Mouse (Mus musculus) stomach, postnatal 0 days (tissue): ENCODE data around the gene Chst3. TPM values are rescaled to one million over a fixed set of nuclear protein-coding genes. Genes with fewer than 3 reads are reported as not detected.

ENCODE experiments used
- ATAC-seq: fragments of 200-750 bp; cut with Nextera tagmentation; 2 replicates; pipeline ENCODE4 v1.8.0; 2017; ENCODE audit not compliant: low FRiP score, low TSS enrichment
- DNase-seq: peaks from one replicate; pipeline ENCODE4 v3.0.0-alpha.2; 2016; ENCODE audit warnings: low spot score
- H3K27ac ChIP-seq: fragments of 300-500 bp; sonication (generic); replicated peaks from 2 replicates; pipeline ENCODE4 v1.5.1; 2014; ENCODE audit warnings: mild to moderate bottlenecking, control low read depth
- H3K27me3 ChIP-seq: fragments of 300-500 bp; sonication (generic); 2 replicates; pipeline ENCODE4 v1.6.1; 2014; ENCODE audit warnings: low read length; ENCODE audit not compliant: control insufficient read depth, insufficient read depth
- H3K36me3 ChIP-seq: fragments of 300-500 bp; sonication (generic); 2 replicates; pipeline ENCODE4 v1.6.1; 2014; ENCODE audit warnings: low read length, mixed read lengths; ENCODE audit not compliant: control insufficient read depth, insufficient read depth
- H3K4me1 ChIP-seq: fragments of 300-500 bp; sonication (generic); replicated peaks from 2 replicates; pipeline ENCODE4 v1.6.1; 2014; ENCODE audit warnings: antibody characterized with exemption; ENCODE audit not compliant: control insufficient read depth, insufficient read depth
- H3K4me2 ChIP-seq: fragments of 300-500 bp; sonication (generic); replicated peaks from 2 replicates; pipeline ENCODE4 v1.6.1; 2014; ENCODE audit warnings: low read depth, mild to moderate bottlenecking, control low read depth, moderate library complexity
- H3K4me3 ChIP-seq: fragments of 300-500 bp; sonication (generic); 2 replicates; pipeline ENCODE4 v1.5.1; 2014; ENCODE audit warnings: low read depth, low read length, control low read depth
- H3K9ac ChIP-seq: fragments of 300-500 bp; sonication (generic); 2 replicates; pipeline ENCODE4 v1.6.1; 2014; ENCODE audit warnings: mild to moderate bottlenecking, low read length, control low read depth, mixed read lengths
- H3K9me3 ChIP-seq: fragments of 300-500 bp; sonication (generic); 2 replicates; pipeline ENCODE4 v1.6.1; 2016; ENCODE audit warnings: low read length; ENCODE audit not compliant: control insufficient read depth
- CTCF ChIP-seq: IDR thresholded peaks from 2 replicates; pipeline ENCODE4 v1.5.1; 2016; ENCODE audit warnings: antibody characterized with exemption, low read depth, mild to moderate bottlenecking, moderate library complexity
- EP300 ChIP-seq: optimal IDR thresholded peaks from 2 replicates; pipeline ENCODE3; 2016; ENCODE audit warnings: antibody characterized with exemption
- WGBS: fragments of 180-500 bp; shearing (Covaris S2); extraction: QIAGEN DNeasy Blood & Tissue Kit; methylation state at CpG from one replicate; pipeline ENCODE4 v1.1.7; 2014; 5-methylcytosine and 5-hydroxymethylcytosine counted together
- polyA plus RNA-seq: library from polyadenylated mRNA; unstranded; fragments of >200 nt; fragmentation: Nextera tagmentation; extraction: Ambion mirVana; gene quantifications from 2 replicates; pipeline ENCODE4 v1.2.1, GENCODE M21; 2015

The Chst3 gene
- polyA plus RNA-seq: 1.1 and 1.4 TPM in 2 replicates

GRCm38 (mm10) chr10:60218591-60219499 is at the start of gene Chst3:
Gene Chst3, minus strand, starts transcription at chr10:60219260.
- Histone ChIP-seq H3K27me3 (no peaks in the 10 kb centered on the region), H3K27ac (peak within 1 kb of the TSS; percentile 82), H3K4me1 (peaks cover 12% of the 10 kb centered on the region), H3K4me3 (peak within 1 kb of the TSS; percentile 66), H3K4me2 (peak within 1 kb of the TSS; percentile 75), H3K9me3 (no peaks in the 10 kb centered on the region), H3K36me3 (no peaks in the 10 kb centered on the region), H3K9ac (peak within 1 kb of the TSS; percentile 77)
- TF ChIP-seq CTCF: peak; percentile 26; the same call in 1 of the 2 replicates
- TF ChIP-seq EP300: no peak
- DNase-seq (peak; percentile 50), ATAC-seq (peak; percentile 63)
- under 1% methylated on average over 72 of the region's 83 CpGs for WGBS

DNA sequence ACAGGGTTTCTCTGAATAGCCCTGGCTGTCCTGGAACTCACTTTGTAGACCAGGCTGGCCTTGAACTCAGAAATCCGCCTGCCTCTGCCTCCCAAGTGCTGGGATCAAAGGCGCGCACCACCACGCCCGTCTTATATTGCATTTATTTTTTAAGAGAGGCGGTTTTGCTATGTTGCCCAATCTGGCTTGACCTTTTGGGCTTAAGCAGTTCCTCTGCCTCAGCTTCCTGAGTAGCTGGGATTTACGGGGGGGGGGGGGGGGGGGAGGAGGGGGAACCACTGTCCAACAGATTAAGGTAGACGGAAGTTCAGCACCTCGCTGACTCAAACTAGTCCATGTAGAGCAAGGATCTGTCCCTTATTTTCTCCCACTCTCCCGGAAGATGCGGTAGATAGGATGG is 49.7 kb upstream of the Chst3 start:
- TF ChIP-seq CTCF (no peak), EP300 (no peak)
- 79% methylated on average over 9 of the region's 11 CpGs for WGBS
- Histone ChIP-seq H3K4me3 (no peak overlapping the region), H3K4me2 (no peak overlapping the region), H3K27me3 (no peaks in the 10 kb centered on the region), H3K27ac (peak overlapping the region; percentile 87), H3K36me3 (no peaks in the 10 kb centered on the region), H3K4me1 (0 out of 2 replicates have a peak, but pooled peaks cover 6% of the 10 kb centered on the region), H3K9ac (no peak overlapping the region), H3K9me3 (no peaks in the 10 kb centered on the region)
- ATAC-seq (no peak), DNase-seq (no peak)

DNA sequence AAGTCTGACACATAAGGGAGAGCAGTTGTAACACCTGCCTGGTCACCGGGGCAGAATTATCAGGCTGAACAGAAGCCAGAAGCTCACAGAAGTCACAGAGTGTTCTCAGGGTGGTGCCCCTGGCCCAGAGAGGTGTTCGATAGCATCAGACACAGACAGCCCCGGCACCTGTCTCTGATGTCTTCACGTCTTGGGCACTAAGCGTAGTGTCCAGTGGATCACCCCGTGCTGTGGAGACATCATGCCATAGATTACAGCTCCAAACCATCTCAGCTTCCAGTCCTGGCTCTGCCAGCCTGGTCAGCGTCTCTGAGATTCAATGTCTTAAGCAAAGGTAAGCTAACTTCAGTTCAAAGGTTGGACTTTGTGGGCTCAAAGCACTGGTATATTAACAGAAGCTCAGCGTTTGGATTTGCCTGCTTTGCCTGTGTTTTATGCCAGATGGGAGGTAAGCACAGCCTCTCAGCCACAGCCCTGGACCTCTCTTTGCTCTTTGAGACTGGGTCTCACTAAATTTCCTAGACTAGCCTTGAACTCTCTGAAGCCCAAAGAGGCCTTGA is 47.9 kb upstream of the Chst3 start:
- DNase-seq: no peak
- H3K9ac ChIP-seq: no peak overlapping the region
- H3K4me1 ChIP-seq: 0 out of 2 replicates have a peak, but pooled peaks cover 5% of the 10 kb centered on the region
- H3K4me3 ChIP-seq: no peak overlapping the region
- H3K36me3 ChIP-seq: no peaks in the 10 kb centered on the region
- no peaks in the 10 kb centered on the region for H3K9me3 ChIP-seq
- TF ChIP-seq CTCF: no peak
- TF ChIP-seq EP300: no peak
- no peak overlapping the region for H3K4me2 ChIP-seq
- H3K27ac ChIP-seq: no peak overlapping the region
- WGBS: 75% methylated on average over 8 of the region's 8 CpGs
- no peaks in the 10 kb centered on the region for H3K27me3 ChIP-seq
- no peak for ATAC-seq

GRCm38 (mm10) chr10:60265252-60265651 is 46.2 kb upstream of the Chst3 start:
- H3K27ac ChIP-seq: no peak overlapping the region
- TF ChIP-seq EP300 (no peak), CTCF (no peak)
- H3K9ac ChIP-seq: no peak overlapping the region
- no peaks in the 10 kb centered on the region for H3K27me3 ChIP-seq
- WGBS: 65% methylated on average over 10 of the region's 10 CpGs
- ATAC-seq (no peak), DNase-seq (no peak)
- H3K36me3 ChIP-seq: no peaks in the 10 kb centered on the region
- H3K4me1 ChIP-seq: 0 out of 2 replicates have a peak, but pooled peaks cover 5% of the 10 kb centered on the region
- H3K4me2 ChIP-seq: no peak overlapping the region
- no peaks in the 10 kb centered on the region for H3K9me3 ChIP-seq
- no peak overlapping the region for H3K4me3 ChIP-seq

DNA sequence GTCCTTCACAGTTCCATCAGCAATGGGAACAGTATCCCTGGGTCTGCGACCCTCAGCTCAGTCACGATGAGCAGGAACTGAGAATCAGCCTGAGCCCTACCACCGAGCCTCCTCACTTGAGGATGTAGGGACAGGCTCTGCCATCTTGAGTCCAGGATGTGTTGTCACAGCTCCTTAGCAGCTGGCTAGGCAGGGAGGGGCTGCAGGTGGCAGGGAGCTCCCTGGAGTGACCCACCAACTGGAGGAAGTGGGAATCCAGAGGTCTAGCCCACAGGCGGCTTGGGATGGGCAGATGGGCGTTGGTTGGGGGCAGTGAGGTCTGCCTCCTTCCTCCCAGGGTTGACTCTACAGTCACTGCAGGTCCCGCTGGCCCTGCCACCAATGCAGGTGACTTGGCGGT is 44.3 kb upstream of the Chst3 start:
- ATAC-seq: no peak
- H3K27ac ChIP-seq: no peak overlapping the region
- no peak overlapping the region for H3K9ac ChIP-seq
- H3K27me3 ChIP-seq: no peaks in the 10 kb centered on the region
- WGBS: 85% methylated on average over 7 of the region's 7 CpGs
- H3K4me1 ChIP-seq: 0 out of 2 replicates have a peak, but pooled peaks cover 2% of the 10 kb centered on the region
- no peaks in the 10 kb centered on the region for H3K9me3 ChIP-seq
- H3K36me3 ChIP-seq: no peaks in the 10 kb centered on the region
- no peak for DNase-seq
- no peak overlapping the region for H3K4me2 ChIP-seq
- TF ChIP-seq EP300 (no peak), CTCF (no peak)
- no peak overlapping the region for H3K4me3 ChIP-seq
